Mouse (Mus musculus) cerebellum, adult 9-10 months (tissue): ENCODE measurements at regions not wholly inside any gene's neighbourhood (a gene's known extent, or its start where the extent isn't known, plus 50 kb on each side); places are given as distances from the start of the nearest gene placed in this dataset.

Source experiments
- DNase-seq: peaks from one replicate; pipeline ENCODE4 v3.0.0; 2022

DNA sequence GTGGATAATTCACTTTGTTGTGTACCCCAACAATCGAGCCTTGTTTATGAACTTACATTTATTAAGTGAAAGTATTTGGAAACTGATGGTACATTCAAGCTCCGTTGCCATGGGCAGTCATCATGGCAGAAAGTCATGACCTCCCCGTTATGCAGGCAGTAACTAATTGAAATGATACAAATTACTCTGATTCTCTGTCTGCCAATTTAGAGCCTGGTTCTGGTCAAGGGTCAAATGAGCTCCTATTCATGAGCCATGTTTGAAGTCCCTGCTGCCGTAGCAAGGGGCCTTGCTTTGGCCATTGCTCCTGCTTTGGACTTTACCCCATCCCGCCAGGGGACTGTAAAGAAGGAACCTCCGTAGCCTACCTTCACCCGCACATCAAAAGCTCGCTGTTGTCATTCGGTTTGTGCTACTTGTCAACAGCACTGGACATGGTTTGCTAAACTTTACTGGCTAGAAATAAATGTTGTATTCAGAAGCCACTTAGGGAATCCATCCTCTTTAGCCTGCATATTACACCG is 152.8 kb upstream of the Foxd3 start:
- no peak for DNase-seq

DNA sequence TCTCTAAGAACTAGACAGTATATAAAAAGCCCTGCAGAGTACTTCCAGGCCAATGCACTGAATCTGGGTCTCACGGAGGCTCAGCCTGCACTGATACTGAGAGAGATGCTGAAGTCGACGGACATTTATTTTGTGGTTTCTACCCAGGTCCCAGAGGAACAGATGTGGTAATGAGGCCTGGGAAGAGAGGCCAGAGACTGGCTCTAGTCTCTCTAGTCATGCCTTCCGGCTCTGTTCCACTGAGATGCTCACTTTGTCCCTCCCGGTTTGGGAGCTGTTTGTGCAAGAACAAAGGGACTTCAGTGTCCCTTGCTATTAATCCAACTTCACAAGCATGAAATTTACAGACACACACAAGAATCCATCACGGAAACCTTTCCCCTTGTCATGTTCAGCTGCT is 144.1 kb upstream of the Foxd3 start:
- DNase-seq: no peak

DNA sequence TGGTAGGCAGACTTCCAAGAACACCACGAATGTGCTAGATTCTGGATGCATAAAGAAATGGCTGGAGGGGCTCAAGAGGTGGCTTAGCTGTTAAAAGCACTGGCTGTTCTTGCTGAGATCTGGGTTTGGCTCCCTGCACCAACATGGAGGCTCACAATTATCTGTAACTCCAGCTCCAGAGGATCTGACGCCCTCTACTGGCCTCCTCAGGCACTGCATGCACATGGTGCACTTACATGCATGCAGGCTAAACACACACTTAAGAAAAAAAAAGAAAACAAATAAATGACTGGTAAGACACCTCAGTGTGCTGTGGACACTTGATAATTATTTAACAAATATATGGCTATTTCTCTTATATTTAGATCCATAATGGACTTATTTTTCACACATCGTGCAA is 139.2 kb upstream of the Foxd3 start:
- no peak for DNase-seq

DNA sequence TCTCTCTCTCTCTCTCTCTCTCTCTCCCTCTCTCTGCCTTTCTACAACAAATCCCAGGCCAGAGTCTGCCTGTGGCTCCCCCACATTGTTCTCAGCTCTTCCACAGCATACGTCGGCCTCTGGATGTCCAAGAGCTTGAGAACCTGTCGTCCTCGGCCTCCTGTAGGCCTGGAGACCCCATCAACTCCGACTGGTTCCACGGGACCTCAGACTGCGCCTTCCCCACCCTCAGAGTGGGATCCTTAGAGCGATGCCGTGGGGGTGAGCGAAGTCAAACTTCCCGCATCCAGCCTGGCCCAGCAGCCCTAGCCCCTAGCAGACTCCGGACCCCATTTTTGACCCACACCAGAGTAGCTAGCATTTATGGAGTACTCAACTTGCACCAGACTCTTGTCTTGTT is 128.7 kb upstream of the Foxd3 start:
- no peak for DNase-seq

DNA sequence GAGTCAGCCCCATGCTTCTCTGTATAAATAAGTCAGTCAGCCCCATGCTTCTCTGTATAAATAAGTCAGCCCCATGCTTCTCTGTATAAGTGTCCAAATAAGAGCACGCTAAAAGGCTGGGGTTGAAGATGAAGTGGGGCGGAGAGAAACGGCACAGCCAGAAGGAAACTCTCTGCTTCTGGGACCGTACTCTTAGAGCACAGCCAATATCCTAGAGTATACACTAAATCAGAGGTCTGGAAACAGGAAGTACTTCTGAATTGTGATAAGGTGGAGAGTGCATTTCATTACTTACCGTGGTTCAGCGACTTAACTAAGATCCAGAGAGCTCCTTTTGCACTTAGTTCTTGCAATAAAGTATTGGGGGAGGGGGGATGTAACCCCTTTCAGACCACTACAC is 112.1 kb upstream of the Foxd3 start:
- no peak for DNase-seq

DNA sequence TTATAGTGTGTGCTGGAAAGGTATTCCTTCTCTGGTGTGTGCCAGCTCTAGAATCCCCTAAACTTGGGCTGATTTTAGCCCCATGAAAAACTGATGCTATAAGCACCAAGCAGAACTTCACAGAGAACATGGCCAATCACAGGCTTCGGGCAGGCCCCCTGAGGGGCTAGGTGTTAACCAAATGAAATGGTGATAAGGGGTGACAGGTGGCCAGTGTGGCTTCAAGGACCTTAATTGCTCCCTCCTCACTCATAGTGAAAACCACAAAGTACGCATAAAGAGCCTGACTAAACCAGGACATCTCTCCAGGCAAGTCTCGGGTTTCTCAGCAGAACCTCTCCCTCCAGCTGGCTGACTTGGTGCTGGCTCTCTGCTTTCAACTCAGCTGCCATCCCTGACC is 110.4 kb upstream of the Foxd3 start:
- DNase-seq: no peak

DNA sequence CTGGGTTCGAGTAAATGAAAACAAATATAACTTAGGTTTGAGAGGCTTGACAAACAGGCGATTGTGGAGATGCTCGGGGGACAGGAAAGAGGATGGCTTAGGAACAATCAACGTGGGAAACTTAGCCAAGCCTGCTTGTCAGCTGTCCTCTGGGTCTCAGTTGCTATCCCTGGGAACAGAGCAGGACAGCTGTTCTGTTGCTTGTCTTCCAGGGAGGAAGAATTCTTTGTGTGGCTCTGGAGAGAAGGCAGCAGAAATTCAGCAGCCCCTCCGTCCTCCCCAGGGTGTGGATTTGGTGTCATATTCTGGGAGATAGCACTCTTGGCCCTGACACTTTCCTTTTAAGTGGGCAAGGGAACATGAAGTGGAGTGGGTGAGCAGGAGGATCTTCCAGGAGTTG is 98.1 kb upstream of the Foxd3 start:
- no peak for DNase-seq

DNA sequence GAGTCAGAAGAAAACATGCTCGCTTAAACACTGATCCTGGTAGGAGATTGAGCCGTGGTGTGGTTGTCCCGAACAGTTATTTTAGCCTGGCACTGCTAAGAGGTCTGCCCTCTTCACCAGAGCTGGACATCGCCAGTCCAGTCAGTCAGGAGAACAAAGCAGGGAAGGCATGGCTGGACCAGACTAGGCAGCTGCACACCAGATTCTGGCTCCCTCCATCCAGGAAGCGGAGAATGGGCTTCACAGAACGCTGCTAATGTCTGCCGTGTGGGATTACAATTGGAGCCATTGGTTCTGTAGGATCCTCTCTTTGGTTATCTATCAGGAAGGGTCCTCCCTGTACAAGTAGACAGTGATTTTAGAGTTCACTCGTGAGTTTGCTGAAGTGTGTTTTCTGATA is 95.5 kb upstream of the Foxd3 start:
- DNase-seq: no peak

DNA sequence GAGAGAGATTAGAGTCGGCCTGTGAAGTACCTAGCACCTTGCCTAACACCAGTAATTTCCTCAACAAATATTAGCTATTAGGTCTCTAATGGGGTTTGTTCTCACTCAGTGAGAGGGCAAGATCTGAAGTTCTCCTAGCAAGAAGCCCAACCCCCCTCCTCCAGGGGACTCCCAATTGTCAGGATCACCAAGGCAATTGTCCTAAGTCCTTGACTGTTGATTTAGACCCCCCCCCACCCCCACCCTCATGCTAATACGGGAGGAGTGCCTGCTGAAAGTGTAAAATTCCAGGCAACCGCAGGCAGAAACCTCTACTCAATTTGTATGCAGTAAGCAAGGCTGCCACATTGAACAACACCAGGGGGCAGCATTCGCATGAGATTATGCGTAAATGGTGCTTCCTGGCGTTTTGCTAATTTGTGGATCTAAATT is 94.6 kb upstream of the Foxd3 start:
- peak; percentile 44 for DNase-seq

DNA sequence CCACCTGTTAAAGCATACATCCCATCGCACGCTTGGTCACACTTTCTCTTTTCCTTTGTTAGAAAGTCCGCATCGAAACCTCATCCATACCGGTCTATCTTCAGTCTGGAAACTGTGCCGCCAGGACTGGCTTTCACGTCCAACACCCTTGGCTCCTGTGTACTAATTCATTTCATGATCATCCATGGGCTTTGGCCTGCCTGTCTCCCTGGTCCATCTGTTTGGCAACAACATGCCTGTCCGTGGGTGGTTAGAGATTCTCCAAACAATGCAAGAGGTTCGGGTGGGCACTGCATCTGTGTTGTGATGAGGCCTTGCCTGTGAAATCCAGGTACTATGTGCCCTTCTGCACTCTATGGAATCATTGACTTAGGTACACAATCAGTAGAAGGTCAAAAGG is 90.7 kb upstream of the Foxd3 start:
- no peak for DNase-seq

DNA sequence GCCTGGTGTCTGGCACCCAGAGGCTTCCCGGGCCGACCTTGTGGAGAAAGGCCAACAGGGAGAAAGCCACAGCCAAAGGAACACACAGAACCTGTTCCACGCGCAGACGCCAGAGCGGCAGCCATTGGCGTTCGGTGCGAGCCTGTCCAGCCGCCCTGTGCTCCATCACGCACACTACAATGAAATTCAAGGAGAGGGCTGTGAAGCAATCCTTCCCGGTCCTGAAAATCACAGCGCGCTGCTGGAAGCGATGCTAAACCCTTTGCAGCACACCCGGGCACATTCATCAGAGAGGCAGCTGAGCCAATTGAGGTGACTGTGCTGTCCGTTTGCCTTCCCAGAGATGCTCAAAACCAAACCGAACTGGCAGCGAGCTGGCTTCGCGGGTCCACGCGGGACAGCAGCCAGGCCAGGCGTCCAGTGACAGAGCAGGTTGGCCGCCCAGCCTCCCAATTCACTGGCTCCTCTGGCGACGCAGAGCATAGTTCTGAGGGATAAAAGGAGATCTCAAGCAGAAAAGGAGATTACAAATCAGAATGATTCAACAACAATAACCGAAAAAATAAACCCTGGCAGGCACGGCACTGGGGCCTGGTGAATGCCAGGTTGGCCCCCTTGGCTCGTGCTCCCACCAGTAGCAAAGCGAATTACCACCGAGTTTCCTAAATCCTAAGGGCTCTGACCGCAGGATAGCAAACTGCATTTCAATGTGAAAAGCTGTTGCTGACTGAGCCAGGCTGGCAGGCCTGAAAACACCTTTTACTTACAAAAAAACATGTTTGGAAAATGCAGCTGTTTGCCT is 83.1 kb upstream of the Foxd3 start:
- peak; percentile 48 for DNase-seq

DNA sequence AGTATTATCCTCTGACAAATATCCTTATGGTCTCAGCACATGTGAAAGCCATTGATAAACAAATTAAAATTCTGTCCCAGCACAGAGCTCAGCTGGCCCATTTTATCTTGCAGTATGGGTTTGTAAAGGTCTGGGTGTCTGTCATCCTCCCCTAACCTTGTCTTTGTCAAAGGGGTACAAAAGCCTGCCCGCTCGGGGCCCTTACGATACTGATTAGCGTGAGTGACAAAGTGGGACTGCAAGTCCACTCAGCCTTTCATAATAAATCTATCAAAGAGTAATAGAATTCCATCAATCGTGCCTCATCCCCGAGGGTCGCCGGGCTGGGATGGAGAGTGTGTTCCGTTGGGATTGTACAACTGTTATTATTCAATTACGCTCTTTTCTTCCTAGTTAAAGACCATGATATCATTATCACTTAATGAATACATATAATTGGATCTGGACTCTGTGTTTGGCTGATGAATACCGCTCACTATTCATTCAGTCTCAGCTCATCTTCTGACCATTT is 82.0 kb upstream of the Foxd3 start:
- DNase-seq: no peak

DNA sequence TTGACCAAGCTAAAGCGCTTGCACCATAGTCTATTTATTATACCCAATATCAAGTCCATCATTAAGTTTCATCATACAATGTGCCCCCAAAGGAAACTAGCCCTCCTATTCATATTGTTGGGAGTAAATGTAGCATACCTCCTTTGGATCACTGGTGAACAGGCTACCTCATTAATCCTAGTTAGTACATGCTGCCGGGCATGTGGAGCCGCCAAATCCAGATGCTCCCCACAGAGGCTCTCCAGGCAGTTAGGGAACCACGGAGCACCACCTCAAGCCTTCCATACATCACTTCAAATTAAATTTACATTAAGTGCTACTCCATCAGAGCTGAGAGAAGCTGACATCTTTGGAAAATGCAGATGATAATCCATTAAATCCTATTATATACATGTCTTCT is 81.1 kb upstream of the Foxd3 start:
- DNase-seq: no peak

DNA sequence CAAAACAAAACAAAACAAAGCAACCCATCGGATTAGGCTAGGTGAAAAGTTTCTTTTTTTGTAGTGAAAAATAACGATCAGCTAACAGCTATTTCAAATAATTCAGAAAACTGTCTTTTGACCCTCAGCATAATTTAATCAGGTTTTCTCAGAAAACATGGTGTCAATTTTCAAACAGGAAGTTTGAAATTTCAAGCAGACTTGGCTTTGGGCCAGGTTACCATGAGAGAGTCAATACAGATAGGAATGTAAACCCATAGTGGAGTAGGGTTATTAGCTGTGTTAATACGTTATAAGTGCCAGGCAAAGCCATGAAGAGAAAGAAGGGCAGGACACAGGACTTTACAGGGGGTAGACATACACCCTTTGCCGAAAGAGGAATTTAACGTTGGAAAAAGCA is 58.3 kb upstream of the Foxd3 start:
- no peak for DNase-seq

DNA sequence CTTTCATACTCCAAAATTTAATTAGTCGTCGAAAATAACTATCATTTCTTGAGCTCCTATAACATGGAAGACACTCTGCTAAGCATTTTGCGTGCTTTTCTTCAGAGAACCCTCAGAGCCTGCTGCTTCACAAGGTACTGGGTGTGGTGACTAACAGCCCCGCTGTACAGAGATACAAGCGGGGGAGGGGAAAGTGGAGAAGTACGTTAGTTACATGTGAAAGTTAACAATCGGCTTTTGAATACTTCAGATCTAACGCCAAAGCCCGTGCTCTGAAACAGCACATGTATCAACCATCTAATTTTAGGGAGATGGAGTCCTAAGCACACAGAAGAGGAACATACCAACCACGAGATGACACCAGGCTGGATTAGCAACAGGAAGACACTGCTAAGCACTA is 55.4 kb upstream of the Foxd3 start:
- no peak for DNase-seq

DNA sequence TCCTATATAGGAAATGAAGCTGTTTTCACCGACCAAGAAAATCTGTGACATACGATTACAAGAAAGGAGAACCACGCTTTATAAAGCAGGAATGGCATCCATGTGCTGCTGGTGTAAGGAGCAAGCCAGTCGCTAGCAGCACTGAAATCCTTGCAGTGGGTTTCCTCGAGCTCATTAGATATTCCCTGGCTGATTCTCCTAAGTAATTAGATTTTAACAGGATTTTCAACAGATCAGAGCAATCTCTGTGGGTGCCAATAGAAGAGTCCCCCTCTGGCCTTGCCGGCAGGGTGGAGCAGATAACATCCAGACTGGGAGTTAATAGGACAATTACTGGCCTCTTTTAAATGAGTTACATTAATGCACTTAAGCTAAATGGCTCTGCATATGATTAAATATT is 54.6 kb upstream of the Foxd3 start:
- no peak for DNase-seq
